Mouse (Mus musculus) C2C12 (cell line): ENCODE measurements around the gene Rcor2.
A peak's percentile ranks its signal among the peaks of the same experiment; 100 is the strongest.

ENCODE experiments used
- CEBPB ChIP-seq: IDR thresholded peaks from one replicate; pipeline ENCODE4 v1.6.1; 2011; ENCODE audit warnings: low read depth, mild to moderate bottlenecking, control low read depth, moderate library complexity
- CTCF ChIP-seq: IDR thresholded peaks from one replicate; pipeline ENCODE4 v1.5.1; 2011; ENCODE audit not compliant: control insufficient read depth, insufficient read depth, insufficient read length
- FOSL1 ChIP-seq: IDR thresholded peaks from one replicate; pipeline ENCODE4 v1.8.0; 2011; ENCODE audit warnings: mild to moderate bottlenecking, low read length; ENCODE audit not compliant: poor library complexity, insufficient read depth, severe bottlenecking
- MAX ChIP-seq: IDR thresholded peaks from one replicate; pipeline ENCODE4 v1.6.1; 2011; ENCODE audit warnings: mild to moderate bottlenecking, control low read depth
- MYOD1 ChIP-seq: IDR thresholded peaks from one replicate; pipeline ENCODE4 v1.6.1; 2011; ENCODE audit warnings: low read depth; ENCODE audit not compliant: control insufficient read depth, insufficient read length
- MYOG ChIP-seq: IDR thresholded peaks from one replicate; pipeline ENCODE4 v1.6.1; 2011; ENCODE audit not compliant: control insufficient read depth, insufficient read length; ENCODE audit errors: extremely low read depth
- USF1 ChIP-seq: IDR thresholded peaks from one replicate; pipeline ENCODE4 v1.6.1; 2011; ENCODE audit warnings: low read depth, mild to moderate bottlenecking, control low read depth, moderate library complexity

GRCm38 (mm10) chr19:7316822-7317221, 49.7 kb downstream of the Rcor2 start:
- TF ChIP-seq MYOG, result no peak
- no peak for TF ChIP-seq MAX
- TF ChIP-seq CTCF, result no peak
- no peak for TF ChIP-seq CEBPB
- TF ChIP-seq FOSL1, result no peak
- TF ChIP-seq USF1, result no peak
- TF ChIP-seq MYOD1, result peak; percentile 98
